Mouse (Mus musculus) liver, adult 2 months (tissue): Measurements from ENCODE around the gene Ino80b. TPM values are rescaled to one million over a fixed set of nuclear protein-coding genes. Genes with fewer than 3 reads are reported as not detected.

Experiments
- DNase-seq: peaks from one replicate; pipeline ENCODE4 v3.0.0-alpha.2; 2011; ENCODE audit warnings: low read depth, low spot score; ENCODE audit errors: extremely low read depth
- H3K27ac ChIP-seq: fragments of 200-500 bp; replicated peaks from 2 replicates; pipeline ENCODE4 v1.5.1; 2012; ENCODE audit warnings: low read depth, mild to moderate bottlenecking, control low read depth, inconsistent platforms, low read length; ENCODE audit not compliant: insufficient read depth
- H3K27me3 ChIP-seq: fragments of 200-500 bp; 2 replicates; pipeline ENCODE4 v1.6.1; 2012; ENCODE audit warnings: mild to moderate bottlenecking, moderate library complexity, low read length, inconsistent platforms; ENCODE audit not compliant: control insufficient read depth, insufficient read depth
- H3K36me3 ChIP-seq: fragments of 200-500 bp; 2 replicates; pipeline ENCODE4 v1.6.1; 2012; ENCODE audit warnings: low read length, inconsistent platforms; ENCODE audit not compliant: control insufficient read depth, insufficient read depth
- H3K4me1 ChIP-seq: fragments of 200-500 bp; 2 replicates; pipeline ENCODE4 v1.6.1; 2011; ENCODE audit warnings: low read length; ENCODE audit not compliant: control insufficient read depth, insufficient read depth
- H3K4me3 ChIP-seq: fragments of 200-500 bp; 2 replicates; pipeline ENCODE4 v1.5.1; 2011; ENCODE audit warnings: low read depth, mild to moderate bottlenecking, control low read depth, low read length, moderate library complexity; ENCODE audit not compliant: insufficient read depth
- H3K79me2 ChIP-seq: fragments of 200-500 bp; 2 replicates; pipeline ENCODE4 v1.6.1; 2012; ENCODE audit warnings: inconsistent platforms, mild to moderate bottlenecking, low read length, moderate library complexity; ENCODE audit not compliant: control insufficient read depth, insufficient read depth
- H3K9ac ChIP-seq: fragments of 200-500 bp; 2 replicates; pipeline ENCODE4 v1.6.1; 2012; ENCODE audit warnings: low read depth, mild to moderate bottlenecking, control low read depth, inconsistent platforms, low read length
- CTCF ChIP-seq: fragments of 200-500 bp; IDR thresholded peaks from 2 replicates; pipeline ENCODE4 v1.5.1; 2011; ENCODE audit warnings: low read depth, low read length, control low read depth
- POLR2A ChIP-seq: fragments of 200-500 bp; IDR thresholded peaks from 2 replicates; pipeline ENCODE4 v1.6.1; 2011; ENCODE audit warnings: low read length, control low read depth; ENCODE audit not compliant: insufficient read depth; ENCODE audit errors: extremely low read depth
- WGBS: fragments of 180-500 bp; shearing (Covaris S2); methylation state at CpG from one replicate; pipeline ENCODE4 v1.1.7; 2018; 5-methylcytosine and 5-hydroxymethylcytosine counted together
- polyA plus RNA-seq: library from polyadenylated mRNA; depleted of rRNA; stranded (reverse); fragments of >200 nt; gene quantifications from 2 replicates; pipeline ENCODE4 v1.2.3, GENCODE M21; 2012
- total RNA-seq: library from RNA; depleted of rRNA; stranded (reverse); fragments of >200 nt; gene quantifications from 2 replicates; pipeline ENCODE4 v1.2.3, GENCODE M21; 2014

The Ino80b gene
- total and polyA plus RNA-seq, 2 experiments = 10.3 to 23.8 TPM

DNA sequence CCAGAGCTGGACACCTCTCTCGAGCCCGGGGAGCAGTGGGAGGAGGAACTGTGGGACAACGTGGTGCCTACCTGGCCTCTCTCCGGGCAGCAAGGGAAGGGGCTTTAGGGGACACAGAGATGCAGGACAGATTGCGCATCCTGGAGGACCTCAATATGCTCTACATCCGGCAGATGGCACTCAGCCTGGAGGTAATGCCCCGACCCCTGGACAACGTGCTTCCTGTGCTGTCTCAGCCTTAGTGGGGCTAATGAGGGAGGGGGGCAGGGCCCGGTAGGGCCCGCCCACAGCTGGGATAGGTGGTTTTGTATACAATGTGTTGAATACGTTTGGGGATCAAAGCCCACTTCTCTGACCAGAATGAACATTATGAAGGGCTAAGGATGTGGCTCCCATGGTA is 12.8 kb upstream of the Ino80b start:
- DNase-seq = no peak
- H3K79me2 ChIP-seq = peaks cover 2% of the 10 kb centered on the region; the same call in 1 of the 2 replicates
- H3K36me3 ChIP-seq = no peaks in the 10 kb centered on the region
- peak overlapping the region; percentile 54 for H3K9ac ChIP-seq
- TF ChIP-seq POLR2A (no peak), CTCF (no peak)
- H3K27me3 ChIP-seq = no peaks in the 10 kb centered on the region
- H3K4me1 ChIP-seq = peaks cover 18% of the 10 kb centered on the region
- peak overlapping the region; percentile 79; the same call in 1 of the 2 replicates for H3K4me3 ChIP-seq
- WGBS = 7% methylated on average over 11 of the region's 11 CpGs
- peak overlapping the region; percentile 46 for H3K27ac ChIP-seq

DNA sequence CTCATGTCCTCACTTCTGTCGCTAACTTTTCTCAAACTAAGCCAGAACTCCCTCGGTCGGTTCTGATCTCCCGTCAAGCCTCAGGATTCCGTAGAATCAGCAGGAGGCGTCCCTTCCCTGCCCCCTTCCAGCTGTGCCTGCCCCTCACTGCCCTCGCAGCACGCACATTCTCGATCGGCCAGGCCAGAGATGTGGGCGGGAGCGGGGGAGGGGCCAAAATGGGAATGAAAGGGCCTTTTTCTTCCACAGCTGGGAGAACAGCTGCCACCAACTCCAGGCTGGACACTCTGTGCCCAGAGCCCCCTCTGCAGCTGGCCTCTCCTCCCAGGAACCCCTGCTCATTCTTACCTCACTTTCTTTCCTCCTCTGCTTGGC is 12.3 kb upstream of the Ino80b start:
- Histone ChIP-seq H3K27ac (peak overlapping the region; percentile 89), H3K27me3 (no peaks in the 10 kb centered on the region), H3K4me3 (peak overlapping the region; percentile 79), H3K4me1 (peaks cover 19% of the 10 kb centered on the region), H3K36me3 (no peaks in the 10 kb centered on the region), H3K79me2 (peaks cover 2% of the 10 kb centered on the region; the same call in 1 of the 2 replicates), H3K9ac (peak overlapping the region; percentile 86)
- TF ChIP-seq CTCF (no peak; the same call in 1 of the 2 replicates), POLR2A (peak; percentile 80; the same call in 1 of the 2 replicates)
- under 1% methylated on average over 12 of the region's 12 CpGs for WGBS
- peak; percentile 79 for DNase-seq

- 4% methylated on average over 26 of the region's 26 CpGs for WGBS
- TF ChIP-seq CTCF = no peak
- no peak for TF ChIP-seq POLR2A
- Histone ChIP-seq H3K79me2 (peaks cover 2% of the 10 kb centered on the region; the same call in 1 of the 2 replicates), H3K27ac (peak overlapping the region; percentile 89), H3K36me3 (no peaks in the 10 kb centered on the region), H3K4me3 (peak overlapping the region; percentile 79), H3K27me3 (no peaks in the 10 kb centered on the region), H3K4me1 (peaks cover 21% of the 10 kb centered on the region), H3K9ac (peak overlapping the region; percentile 86)
- DNase-seq = peak; percentile 46
Observed at GRCm38 (mm10) chr6:83136881-83137575, 11.8 kb upstream of the Ino80b start.

- Histone ChIP-seq H3K4me1 (peaks cover 23% of the 10 kb centered on the region), H3K36me3 (no peaks in the 10 kb centered on the region), H3K27me3 (no peaks in the 10 kb centered on the region), H3K9ac (peak overlapping the region; percentile 86), H3K27ac (peak overlapping the region; percentile 89), H3K4me3 (peak overlapping the region; percentile 79), H3K79me2 (peaks cover 2% of the 10 kb centered on the region; the same call in 1 of the 2 replicates)
- WGBS = 19% methylated on average over 5 of the region's 5 CpGs
- TF ChIP-seq CTCF = no peak
- TF ChIP-seq POLR2A = no peak
- no peak for DNase-seq
Observed at GRCm38 (mm10) chr6:83136291-83136880, 11.2 kb upstream of the Ino80b start.

GRCm38 (mm10) chr6:83135571-83136161 is 10.4 kb upstream of the Ino80b start:
- no peaks in the 10 kb centered on the region for H3K27me3 ChIP-seq
- TF ChIP-seq POLR2A (no peak), CTCF (no peak)
- peak overlapping the region; percentile 86 for H3K9ac ChIP-seq
- H3K4me1 ChIP-seq = peaks cover 26% of the 10 kb centered on the region
- H3K27ac ChIP-seq = peak overlapping the region; percentile 89
- H3K4me3 ChIP-seq = peak overlapping the region; percentile 79
- 10% methylated on average over 37 of the region's 37 CpGs for WGBS
- H3K36me3 ChIP-seq = no peaks in the 10 kb centered on the region
- H3K79me2 ChIP-seq = peaks cover 2% of the 10 kb centered on the region; the same call in 1 of the 2 replicates
- peak; percentile 72 for DNase-seq
